Mouse (Mus musculus): ENCODE data around the gene Arih1.

- TF ChIP-seq GATA1 (IDR thresholded peaks at IDR 0.05; ENCODE audit: borderline replicate concordance, low read length) (no peak), FLI1 (IDR thresholded peaks at IDR 0.05; ENCODE audit: low read length) (no peak)
Measured at GRCm38 (mm10) chr9:59533889-59534288, 47.5 kb upstream of the Arih1 start.

All from megakaryocyte, embryonic 14.5 days (primary cell).